Mouse (Mus musculus) left cerebral cortex, adult 18-20 months (tissue): ENCODE results near the gene Aqp9. TPM values are rescaled to one million over a fixed set of nuclear protein-coding genes. Genes with fewer than 3 reads are reported as not detected.
"Not testable (repeated sequence)": the region's sequence is repeated elsewhere in the genome, so short reads cannot be mapped to it uniquely, and the experiment has no call there.

ENCODE experiments used
- DNase-seq, 2 experiments: peaks; one replicate each; pipeline ENCODE4 v3.0.0; 2021 to 2022; ENCODE audit warnings: low spot score in 2 of 2, mixed read lengths in 1 of 2
- total RNA-seq, 2 experiments: library from RNA; stranded (reverse); gene quantifications; 2 replicates each; pipeline ENCODE4 v1.2.3; 2021

Gene Aqp9
- total RNA-seq, 2 experiments from 2014 or later, result 1.5 to 1.9 TPM

DNA sequence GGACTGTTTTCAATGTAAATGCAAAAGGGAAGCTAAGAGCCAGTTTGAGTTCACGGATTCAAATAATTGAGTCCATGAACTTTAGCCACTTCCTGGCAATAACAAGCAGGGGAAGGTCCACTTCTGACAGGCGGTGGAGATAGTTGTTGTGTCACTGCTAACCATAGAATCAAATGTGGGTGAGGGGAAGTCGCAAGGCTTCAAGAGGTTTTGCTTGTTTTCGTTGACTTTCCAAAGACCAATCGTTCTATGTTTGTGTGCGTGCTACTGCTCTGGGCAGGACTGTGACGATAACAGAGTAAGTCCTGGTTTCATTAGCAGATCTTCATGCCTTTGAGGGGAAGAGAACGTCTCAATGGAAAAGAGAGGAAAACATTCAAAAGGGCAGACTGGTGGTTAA is 28.3 kb downstream of the Aqp9 start:
- DNase-seq, result no peak

DNA sequence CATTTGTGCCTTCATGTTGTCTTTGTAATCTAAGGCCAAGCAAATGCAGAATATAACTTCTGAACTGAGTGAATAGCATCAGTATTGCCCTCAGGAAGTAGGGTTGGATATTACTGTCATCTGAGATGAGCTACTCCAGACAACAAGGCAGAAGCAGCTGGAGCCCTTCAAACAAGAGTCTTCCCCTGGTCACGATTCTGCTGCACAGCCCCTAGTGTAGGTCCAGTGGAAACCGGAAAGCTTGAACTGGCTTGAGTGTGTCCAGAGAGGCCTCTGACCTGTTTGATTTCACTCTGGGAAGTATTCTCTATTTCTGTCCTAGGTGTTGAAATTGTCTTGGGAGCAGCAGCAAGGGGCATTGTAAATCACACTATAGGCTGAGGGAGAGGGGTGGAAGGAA is 29.5 kb downstream of the Aqp9 start:
- DNase-seq, result no peak

DNA sequence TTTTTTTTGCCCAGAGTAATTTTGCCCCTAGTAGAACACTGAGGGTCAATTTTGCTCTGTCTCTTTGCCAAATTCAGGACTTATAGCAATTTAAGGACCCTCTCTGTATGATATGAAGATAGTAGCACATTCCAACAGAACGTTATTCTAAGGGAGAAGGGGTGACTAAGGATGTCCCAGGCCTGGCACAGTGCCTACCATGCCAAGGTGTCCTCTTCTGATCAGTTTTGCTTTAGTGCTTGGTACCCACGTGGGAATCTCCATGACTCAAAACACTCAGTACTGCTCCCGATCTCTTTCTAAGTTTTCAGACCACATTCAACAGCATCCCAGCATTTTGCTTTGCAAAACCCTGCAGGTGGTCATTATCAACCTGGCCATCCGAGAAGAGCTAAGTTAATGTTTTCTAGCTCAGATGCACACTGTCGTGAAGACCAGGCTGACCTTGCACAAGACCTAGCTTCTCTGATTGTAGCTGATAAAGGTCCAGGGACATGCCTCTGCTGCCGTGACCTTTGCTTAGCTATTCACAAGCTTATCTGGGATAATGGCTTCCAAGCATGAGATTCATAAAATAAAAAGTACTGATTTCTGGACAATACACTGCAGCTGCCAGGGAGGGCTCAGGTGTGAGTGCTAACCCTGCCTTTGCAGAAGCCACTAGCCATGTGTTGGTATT is 31.1 kb downstream of the Aqp9 start:
- no peak for DNase-seq

DNA sequence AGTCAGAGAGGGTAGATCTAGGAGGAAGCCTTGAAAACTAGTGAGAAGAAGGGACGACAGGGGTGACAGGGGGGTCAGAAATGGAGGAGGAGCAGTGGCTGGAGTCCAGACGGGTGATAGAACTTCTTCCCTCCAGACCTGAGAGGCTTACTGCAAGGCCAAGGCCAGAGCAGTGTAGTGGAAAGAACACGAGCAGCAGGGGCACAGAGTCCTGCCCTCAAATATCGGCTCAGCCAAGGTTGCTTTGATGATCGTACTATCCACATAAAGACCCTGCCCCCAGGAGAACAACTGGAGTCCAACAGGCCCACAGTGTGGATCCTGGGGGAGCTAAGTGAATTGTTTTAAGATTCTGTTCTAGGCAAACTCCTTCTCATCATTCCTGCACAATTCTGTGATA is 33.4 kb downstream of the Aqp9 start:
- DNase-seq, result no peak

DNA sequence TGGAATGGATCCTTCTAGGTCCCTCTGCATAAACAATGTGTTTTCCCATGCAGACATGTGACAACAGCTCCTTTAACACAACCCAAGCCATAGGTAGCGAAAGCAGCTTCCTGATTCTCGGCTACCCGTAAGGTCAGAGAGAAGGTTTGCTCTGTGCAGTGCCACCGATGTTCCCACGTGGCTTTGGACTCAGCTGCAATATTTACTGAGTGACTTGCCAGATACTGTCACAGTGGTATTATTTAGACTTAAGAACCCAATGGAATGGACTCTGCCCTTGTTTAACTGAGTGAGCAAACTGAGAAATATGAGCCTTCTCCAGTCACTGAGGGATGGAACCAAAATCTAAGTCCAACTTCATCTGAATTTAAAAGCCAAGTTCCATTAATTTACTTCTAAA is 35.3 kb downstream of the Aqp9 start:
- no peak for DNase-seq

DNA sequence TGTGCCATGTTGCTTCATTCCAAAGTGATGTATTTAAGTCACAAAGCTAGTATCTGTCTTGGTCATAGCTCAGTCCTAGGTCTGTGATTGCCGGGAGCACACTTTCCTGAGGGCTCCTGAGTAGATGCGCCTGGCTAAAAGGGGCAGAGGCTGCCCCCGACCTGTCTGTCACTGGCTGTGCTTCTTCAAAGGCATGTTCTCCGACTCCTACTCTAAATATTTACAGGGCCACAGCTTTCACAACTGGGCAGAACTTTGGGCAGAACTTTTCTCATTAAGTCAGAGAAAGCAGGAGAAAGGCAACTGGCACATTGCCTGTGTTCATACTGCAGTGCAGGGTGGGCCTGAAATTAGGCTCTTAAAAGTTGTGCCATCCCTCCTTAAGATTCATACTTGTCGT is 36.7 kb downstream of the Aqp9 start:
- no peak for DNase-seq

DNA sequence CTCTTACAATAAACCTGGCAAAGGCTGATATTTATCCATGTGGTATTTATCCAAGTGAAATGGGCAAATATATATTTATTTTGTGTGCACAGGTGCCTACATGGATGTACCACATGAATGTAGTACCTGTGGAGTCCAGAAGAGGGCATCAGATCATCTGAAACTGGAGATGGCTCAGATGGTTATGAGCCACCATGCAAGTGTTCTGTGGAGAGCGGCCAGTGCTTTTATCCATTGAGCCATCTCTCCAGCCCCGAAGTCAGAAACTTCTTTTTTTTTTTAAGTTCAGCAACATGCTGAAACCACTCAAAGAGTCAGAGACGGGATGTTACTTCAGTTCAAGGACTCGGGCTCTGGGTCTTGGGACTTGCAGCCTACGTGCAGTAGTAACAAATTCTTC is 39.6 kb downstream of the Aqp9 start:
- DNase-seq, result peak; percentile 56 to 72

DNA sequence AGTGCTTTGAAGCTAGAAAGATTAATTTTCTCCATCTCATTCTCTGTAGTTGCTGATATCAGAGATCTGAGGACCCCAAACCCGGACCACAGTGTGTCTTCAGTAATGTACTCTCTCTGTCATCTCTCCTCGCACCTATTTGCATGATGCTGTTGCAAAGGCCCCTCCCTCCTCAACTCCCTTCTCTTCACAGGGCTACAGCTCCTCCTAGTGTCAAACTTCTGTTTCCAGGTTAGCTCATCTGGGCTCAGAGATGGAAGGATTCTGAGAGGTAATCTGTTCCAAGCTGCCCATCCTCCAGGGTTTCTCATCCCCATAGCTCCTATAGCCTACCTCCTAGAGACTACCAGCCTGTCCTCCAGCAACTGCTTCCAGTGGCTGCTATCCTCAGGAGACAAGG is 42.3 kb downstream of the Aqp9 start:
- peak; percentile 54 to 61 for DNase-seq

DNA sequence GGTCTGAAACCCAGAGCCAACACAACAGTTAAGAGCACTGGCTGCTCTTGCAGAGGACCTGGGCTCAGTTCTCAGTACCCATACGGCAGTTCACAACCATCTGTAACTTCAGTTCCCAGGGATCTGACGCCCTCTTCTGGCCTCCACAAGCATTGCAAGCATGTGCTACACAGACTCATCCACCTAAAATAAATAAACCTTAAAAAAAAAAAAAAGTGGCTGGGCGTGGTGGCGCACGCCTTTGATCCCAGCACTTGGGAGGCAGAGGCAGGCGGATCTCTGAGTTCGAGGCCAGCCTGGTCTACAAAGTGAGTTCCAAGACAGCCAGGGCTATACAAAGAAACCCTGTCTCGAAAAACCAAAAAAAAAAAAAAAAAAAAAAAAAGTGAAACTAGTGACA is 45.4 kb downstream of the Aqp9 start:
- DNase-seq, result not testable (repeated sequence)

DNA sequence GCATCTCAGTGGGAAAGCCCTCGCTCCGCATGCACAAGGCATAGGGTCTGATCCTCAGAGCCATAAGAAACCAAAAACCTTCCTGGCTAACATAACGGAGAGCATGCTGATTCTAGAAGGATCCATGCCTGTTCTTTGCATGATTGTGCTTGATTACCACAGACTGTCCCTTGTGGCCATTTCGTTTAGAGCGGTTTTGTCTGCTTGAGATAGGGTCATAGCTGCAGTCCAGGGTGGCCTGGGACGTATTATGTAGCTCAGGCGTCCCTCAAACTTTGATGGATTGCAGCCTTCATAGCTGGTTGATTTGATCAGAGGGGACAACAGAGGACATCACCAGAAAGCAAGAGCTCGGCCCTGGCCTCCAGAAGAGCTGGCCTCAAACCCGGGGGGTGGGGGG is 47.6 kb downstream of the Aqp9 start:
- DNase-seq, result no peak

DNA sequence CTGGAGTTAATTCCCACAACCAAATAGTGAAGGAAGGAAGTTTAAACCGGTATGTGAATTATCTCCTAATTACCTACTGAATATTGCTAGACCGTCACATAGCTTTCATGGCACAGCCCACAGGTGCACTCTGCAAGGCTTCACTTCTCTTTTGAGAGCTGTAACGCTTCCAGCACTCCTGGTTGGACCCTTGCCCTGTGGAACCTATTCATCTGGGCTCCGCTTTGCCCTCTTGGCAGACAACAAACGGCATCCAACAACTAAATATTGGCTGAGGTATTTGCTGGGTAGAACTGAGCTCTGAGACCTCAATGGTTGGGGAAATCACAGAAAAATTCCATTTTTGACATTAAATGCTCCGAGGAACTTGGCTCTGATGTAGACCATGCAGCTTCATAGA is 55.3 kb downstream of the Aqp9 start:
- DNase-seq, result no peak

DNA sequence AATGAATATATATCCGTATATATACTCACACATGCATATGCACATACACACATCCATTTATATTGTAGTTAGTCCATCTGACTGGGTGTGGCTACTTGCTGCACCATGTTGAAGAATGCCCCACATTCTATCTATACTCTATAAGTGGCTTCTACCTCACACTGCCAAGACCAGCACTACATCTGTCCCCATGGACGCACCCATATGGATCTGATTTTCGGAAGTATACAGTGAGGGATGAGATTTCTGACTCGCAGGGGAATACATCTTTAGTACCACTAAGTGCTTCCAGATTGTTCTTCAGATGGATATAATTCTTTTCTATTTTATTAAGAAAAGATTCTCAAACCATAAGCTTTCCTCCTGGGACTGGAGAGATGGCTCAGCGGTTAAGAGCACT is 65.0 kb downstream of the Aqp9 start:
- DNase-seq, result no peak

DNA sequence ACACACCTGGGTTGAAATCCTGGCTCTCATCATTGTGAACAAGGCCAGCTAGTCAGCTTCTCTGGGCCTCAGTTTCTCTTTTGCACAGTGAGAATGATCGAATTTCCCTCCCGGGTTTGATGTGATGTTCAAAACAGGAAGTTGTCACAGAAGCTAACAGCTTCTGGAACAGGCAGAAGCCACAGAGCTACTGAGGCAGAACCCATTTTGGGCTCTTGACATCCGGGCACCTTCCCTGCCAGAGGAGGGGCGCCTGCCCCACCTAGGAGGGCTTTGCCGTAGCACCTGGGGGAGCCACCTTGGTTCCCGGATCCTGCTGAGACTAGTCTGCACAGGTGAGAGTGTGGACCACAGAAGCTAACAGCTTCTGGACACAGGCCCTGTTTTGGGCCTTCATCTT is 74.4 kb downstream of the Aqp9 start:
- no peak for DNase-seq

DNA sequence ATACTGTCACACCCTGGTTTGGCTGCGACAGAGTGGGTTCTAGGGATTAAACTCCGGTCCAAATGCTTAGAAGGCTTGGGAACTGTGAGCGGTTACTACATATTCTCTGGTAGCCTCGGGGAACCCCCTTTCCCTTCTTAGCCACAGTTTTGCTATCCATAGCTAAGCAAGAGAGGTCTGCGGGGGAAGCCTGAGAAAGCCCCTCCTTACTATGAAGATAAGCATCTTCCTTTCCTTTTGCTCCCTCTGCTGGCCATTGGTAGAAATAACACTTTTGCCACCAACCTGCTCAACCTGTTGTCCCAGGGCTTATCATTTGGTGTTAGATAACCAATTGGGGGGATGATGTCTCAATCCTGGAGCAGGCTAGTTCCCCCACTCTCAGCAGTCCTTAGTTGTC is 76.4 kb downstream of the Aqp9 start:
- peak; percentile 44 to 62 for DNase-seq

DNA sequence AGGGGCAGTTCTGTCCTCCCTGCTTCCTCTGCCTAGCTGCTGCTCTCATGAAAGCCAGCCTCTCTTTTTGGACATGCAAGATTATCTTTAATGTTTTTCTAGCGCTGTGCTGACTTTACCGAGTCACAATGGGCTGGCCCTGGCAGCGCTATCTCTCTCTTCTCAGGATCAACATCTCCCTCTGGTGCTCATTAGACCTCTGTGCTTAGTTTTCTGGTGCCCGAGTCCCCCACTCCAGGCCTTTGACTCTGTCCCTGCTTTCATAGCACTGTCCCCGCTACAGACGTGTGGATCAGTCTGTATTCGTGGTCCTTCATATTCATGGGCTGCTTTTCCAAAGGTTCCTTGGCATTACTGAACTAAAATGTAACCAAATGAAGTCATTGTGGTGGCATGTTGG is 89.3 kb downstream of the Aqp9 start:
- DNase-seq, result no peak

DNA sequence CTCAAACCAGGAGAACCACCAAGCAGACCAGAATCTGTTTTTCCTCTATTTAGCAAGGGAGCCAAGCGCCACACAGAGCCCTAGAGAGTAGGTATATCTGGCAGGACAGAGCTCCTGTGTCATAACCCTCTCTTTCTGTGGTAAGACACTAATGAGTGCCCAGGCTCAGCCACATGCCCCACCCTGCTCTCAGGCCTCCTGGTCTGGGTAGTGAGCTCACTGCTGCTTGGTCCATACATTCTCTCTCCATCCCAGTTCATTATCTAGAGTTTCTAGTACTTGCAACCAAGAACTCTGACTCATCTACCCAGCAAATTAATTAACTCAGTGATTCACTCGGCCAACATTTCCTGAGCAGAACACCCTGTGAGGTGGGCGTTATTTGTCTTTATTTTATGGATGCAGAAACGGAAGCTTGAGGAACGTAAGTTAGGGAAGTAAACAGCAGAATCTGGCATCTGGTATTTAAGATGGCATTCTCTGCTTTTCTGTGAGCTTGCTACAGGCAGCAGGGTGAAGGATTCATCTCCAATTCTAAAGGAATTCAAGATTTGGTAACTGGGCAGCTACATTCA is 91.1 kb downstream of the Aqp9 start:
- DNase-seq, result no peak

DNA sequence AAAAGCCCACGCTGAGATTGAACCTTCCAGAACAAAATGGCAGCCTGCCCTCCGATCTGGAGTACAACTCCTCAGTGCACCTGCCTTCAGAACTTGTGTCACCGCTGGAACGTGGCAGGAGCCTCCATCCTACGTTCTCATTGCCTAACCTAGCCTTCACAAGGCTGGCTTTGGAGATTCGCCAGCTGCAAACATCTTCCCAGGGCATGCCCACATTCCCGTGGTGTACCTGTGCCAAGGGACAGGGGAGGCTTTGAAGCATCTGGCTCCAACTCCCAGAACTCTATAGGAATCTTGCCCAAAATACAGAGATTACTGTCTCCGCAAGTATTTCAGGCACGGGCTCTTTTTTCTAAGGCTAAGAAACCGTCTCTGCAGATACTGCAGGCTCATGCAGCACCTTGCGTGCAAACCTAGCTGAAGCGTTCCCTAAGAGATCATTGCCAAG is 92.3 kb downstream of the Aqp9 start:
- peak; percentile 42 to 60 for DNase-seq

DNA sequence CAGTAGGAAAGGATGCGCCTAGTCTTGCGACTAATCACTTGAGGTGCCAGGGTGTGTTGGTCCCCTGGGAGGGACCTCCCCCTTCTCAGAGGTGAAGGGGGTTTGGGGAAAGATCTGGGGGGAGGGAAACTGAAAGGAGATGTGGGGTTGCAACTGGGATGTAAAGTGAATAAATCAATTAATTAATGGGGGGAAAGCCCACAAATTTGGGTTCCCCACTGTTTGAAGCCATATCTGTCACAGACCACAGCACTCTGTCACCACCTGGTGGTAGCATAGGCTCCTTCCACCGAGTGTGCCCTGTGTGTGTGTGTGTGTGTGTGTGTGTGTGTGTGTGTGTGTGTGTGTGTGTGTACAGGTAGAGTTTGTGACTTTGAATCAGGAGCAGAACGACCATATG is 94.7 kb downstream of the Aqp9 start:
- DNase-seq, result peak; percentile 39 to 56

DNA sequence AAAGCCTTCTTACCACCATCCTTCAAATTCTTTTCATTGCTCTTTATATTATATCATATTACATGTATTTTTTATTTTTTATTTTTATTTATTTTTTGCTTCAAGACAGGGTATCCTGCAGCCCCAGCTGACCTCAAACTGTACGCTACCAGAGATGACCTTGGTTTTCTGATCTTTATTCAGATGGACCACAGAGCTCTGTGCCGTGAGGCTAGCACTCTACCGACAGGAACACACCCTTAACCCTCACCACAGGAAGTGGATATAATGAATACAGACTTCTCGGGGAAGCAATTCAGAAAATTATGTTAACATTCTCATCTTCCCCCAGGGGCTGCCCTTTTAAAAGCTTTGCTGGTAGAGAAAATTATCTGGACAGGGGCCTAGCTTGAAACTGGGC is 95.4 kb downstream of the Aqp9 start:
- no peak for DNase-seq

DNA sequence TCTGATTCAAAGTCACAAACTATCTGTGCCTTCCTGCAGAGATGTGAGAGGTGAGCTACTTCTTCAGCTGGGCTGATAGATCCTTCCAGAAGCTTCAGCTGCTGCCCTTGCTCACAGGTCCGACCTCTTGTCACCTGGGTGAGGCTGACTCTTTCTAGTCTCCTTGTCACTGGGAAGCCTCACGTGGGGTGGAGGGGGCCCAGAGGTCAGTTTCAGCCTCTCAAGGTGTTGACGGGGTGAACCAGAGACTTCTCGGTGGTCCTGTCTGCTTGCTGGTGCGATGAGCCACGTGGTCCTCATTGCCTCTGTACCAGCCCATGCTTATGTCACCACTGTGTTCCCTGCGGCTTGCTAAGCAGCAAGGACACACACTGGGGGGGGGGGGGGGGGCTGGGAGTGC is 96.0 kb downstream of the Aqp9 start:
- no peak for DNase-seq

DNA sequence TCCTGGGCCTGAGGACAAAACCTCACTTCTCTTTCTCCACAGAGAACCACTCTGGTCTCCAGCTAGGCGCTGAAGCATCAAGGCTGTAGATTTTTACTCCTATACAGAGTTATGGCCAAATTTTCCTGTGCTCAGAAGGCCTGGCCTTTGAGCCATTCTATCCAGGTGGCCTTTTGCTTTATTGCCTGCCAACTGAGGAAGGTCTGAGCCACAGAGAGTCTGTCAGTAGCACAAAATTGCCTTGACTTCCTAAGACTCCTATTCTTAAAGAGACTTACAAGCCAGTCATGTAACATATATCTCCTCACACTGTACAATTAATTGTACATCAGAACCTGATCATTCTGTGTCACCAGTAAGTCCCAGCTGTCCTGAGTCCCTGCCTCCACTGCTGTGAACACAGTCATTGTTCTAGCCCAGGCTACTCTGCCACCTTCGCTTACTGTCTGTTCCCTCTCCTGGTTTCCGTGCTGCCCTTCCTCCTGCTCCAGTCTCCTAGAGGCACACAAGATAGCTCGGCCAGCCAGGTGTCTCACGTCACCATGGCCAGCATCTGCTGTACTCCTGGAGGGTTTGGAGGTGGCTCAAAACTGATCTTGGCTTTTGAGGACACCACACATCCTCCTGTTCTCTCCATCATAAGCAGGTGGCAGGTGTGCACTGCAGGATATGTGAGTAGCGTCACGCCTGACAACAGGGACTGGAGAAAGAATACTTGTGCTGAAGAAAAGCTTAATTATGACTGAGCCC is 96.7 kb downstream of the Aqp9 start:
- DNase-seq, result no peak

DNA sequence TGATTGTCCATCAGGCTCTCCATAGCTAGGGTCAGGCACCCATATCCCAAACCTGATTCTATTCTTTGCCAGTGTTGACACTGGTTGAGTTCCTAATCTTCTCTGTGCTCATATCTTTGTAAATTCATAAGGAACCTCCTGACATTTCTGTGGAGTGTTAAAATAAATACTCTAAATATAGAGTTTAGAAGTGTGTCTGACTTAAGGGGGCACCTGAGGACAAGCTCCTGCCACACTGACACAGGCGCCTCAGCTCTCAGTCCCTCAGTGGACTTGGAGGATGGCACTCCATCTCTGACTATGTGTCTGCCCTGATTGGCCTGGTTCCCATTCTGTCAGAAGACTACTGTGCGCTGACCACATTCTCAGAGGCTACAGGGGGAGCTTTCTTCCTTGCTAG is 97.9 kb downstream of the Aqp9 start:
- no peak for DNase-seq
